10 mouse cellular contexts compared by ENCODE assay signal in the genomic region with DNA sequence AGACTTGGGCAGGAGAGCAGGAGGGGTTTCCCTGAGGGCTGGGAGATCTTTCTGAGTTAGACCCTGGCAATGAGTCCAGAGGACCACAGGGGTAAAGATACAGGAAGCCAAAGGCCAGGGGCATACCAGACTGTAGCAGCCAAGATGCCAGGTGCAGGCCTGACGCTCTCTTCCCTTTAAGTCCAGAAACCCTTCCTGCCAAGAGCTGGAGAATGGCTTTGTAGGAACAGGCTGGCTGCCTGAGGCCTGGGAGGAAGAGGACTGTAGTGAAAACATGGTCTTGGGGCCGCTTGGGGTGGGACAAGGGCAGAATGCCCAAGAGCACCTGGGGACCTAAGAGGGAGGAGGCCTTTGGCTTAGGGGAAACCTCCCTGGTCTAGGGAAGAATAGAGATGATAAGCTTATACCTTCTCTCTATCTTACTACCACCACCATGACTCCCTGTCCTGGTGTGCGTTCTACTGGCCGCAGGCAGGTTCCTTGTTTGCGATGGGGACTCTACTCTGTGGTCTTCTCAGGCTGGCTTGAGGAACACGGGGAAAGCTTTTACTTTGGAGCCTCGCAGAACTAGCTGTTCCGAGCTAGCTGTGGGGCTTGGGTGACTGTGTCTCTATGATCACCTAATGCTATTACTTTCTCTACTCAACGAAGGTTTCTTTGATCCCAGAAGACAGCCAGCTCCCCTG. TPM values are rescaled to one million over a fixed set of nuclear protein-coding genes. Genes with fewer than 3 reads are reported as not detected.
DNase-seq lines count a peak whose midpoint lies in the region; ATAC-seq and TF ChIP-seq lines count a peak whose summit lies in the region.
"Had no signal": no experiment of that assay in that cellular context is flagged by ENCODE, and none has a peak within 500 bp of the region (broad histone marks: within the 10 kb centered on the region; RNA-seq: fewer than 3 reads in every experiment).

No protein-coding gene starts in this region.

- H3K36me3 ChIP-seq in kidney, embryonic 15.5 days = no peaks in the 10 kb centered on the region
- no peaks in the 10 kb centered on the region for H3K36me3 ChIP-seq in hindbrain, postnatal 0 days (ENCODE audit: insufficient read depth, low read length)
- H3K36me3 ChIP-seq: limb, embryonic 12.5 days had no signal

- H3K9me3 ChIP-seq in kidney, embryonic 15.5 days (replicated peaks) = 0 out of 2 replicates have a peak, but pooled peaks cover 3% of the 10 kb centered on the region
- no peaks in the 10 kb centered on the region for H3K9me3 ChIP-seq in hindbrain, postnatal 0 days (ENCODE audit: low read length)
- H3K9me3 ChIP-seq: limb, embryonic 12.5 days had no signal

- H3K4me3 ChIP-seq in kidney, embryonic 15.5 days (replicated peaks) = no peak overlapping the region
- no peak overlapping the region for H3K4me3 ChIP-seq in hindbrain, postnatal 0 days (ENCODE audit: low read length)
- H3K4me3 ChIP-seq: limb, embryonic 12.5 days had no signal

- peak overlapping the region; percentile 25; the same call in 1 of the 2 replicates for H3K27ac ChIP-seq in kidney, embryonic 15.5 days
- peak overlapping the region; percentile 74 for H3K27ac ChIP-seq in hindbrain, postnatal 0 days
- H3K27ac ChIP-seq: limb, embryonic 12.5 days; macrophage had no signal

- TF ChIP-seq CTCF in hindbrain, postnatal 0 days (IDR thresholded peaks at IDR 0.05; ENCODE audit: low read depth) = no peak

- H3K4me1 ChIP-seq in kidney, embryonic 15.5 days = peaks cover 27% of the 10 kb centered on the region
- H3K4me1 ChIP-seq in hindbrain, postnatal 0 days (ENCODE audit: insufficient read depth, low read length) = peaks cover 23% of the 10 kb centered on the region

- no peak for DNase-seq in kidney, adult 8-10 months
- DNase-seq in cerebellum, adult 11 months = peak; percentile 47
- DNase-seq in cerebellum, adult 9-10 months = peak; percentile 76
- DNase-seq in hindbrain, postnatal 0 days (ENCODE audit: low spot score) = peak; percentile 40
- DNase-seq in adipocyte (ENCODE audit: low spot score) = no peak
- DNase-seq in urinary bladder, postnatal 14 days (ENCODE audit: low spot score) = no peak
- DNase-seq: thymus, postnatal 4 days had no signal

- H3K27me3 ChIP-seq in kidney, embryonic 15.5 days = no peaks in the 10 kb centered on the region
- no peaks in the 10 kb centered on the region for H3K27me3 ChIP-seq in hindbrain, postnatal 0 days (ENCODE audit: insufficient read depth, low read length)
- H3K27me3 ChIP-seq: limb, embryonic 12.5 days had no signal

- WGBS in kidney, embryonic 15.5 days = 85% methylated on average over 9 of the region's 9 CpGs
- WGBS in hindbrain, postnatal 0 days = 69% methylated on average over 9 of the region's 9 CpGs

- ATAC-seq in kidney, embryonic 15.5 days (replicated peaks; ENCODE audit: low FRiP score) = no peak
- peak; percentile 13; the same call in 1 of the 2 replicates for ATAC-seq in hindbrain, postnatal 0 days

- H3K9ac ChIP-seq in kidney, embryonic 15.5 days = no peak overlapping the region
- no peak overlapping the region for H3K9ac ChIP-seq in hindbrain, postnatal 0 days (replicated peaks; ENCODE audit: low read length)
- H3K9ac ChIP-seq: limb, embryonic 12.5 days had no signal

- no peak overlapping the region for H3K4me2 ChIP-seq in kidney, embryonic 15.5 days
- no peak overlapping the region for H3K4me2 ChIP-seq in hindbrain, postnatal 0 days (ENCODE audit: low read depth, low read length)
- H3K4me2 ChIP-seq: limb, embryonic 12.5 days had no signal

RNA-seq across cellular contexts. Expression of a gene that starts 46.4 kb away (rescaled TPM):
- 53.7 and 56.9 TPM in 2 replicates for polyA plus RNA-seq in kidney, embryonic 15.5 days (2015; fragmentation: Nextera tagmentation; extraction: Ambion mirVana)
- 71.0 and 71.9 TPM in 2 replicates for total RNA-seq in hindbrain, postnatal 0 days (2014; rRNA removed)
- polyA plus RNA-seq in hindbrain, postnatal 0 days (2015; fragmentation: Nextera tagmentation; extraction: Ambion mirVana) = 44.3 and 44.6 TPM in 2 replicates

Comparison
In these comparisons a context has a peak if more than half of its experiments do, and no peak if none do; other contexts are left out.
1. DNase-seq: peak in cerebellum, adult 11 months (single experiment), cerebellum, adult 9-10 months (single experiment) and hindbrain, postnatal 0 days (single experiment); none in kidney, adult 8-10 months (0 of 2), adipocyte (single experiment) and urinary bladder, postnatal 14 days (single experiment).